Mouse (Mus musculus): ENCODE measurements at regions not wholly inside any gene's neighbourhood (a gene's known extent, or its start where the extent isn't known, plus 50 kb on each side); places are given as distances from the start of the nearest gene placed in this dataset.

DNA sequence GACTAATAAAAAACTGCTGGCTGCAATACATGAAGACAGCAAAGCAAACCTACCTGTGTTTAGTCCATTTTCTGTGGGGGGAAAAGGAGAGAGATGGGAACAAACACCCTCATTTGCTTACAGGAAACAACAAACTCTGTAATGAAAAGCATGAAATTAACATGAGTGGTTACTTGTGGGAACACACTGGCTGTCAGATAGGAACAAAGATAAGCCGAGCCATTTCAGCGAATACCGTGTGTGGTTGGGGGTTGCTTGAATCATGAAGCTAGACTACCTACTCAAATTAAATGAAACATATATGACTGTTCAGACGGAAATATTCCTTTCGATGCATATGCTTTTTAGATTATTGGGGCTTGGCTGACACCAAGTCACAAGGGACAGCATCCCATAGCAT lies 80.0 kb upstream of the Mgat5 start:
- TF ChIP-seq CTCF (conservative IDR thresholded peaks at IDR 0.05; ENCODE audit: low read length) (no peak), NANOG (IDR thresholded peaks at IDR 0.05; ENCODE audit: borderline replicate concordance, low read length) (no peak), POU5F1 (IDR thresholded peaks at IDR 0.05; ENCODE audit: borderline replicate concordance, low read length) (no peak)
